Mouse (Mus musculus) urinary bladder, adult 2 months (tissue): Measurements from ENCODE around the gene Gm20873. TPM values are rescaled to one million over a fixed set of nuclear protein-coding genes. Genes with fewer than 3 reads are reported as not detected.
"Not testable (repeated sequence)": the region's sequence is repeated elsewhere in the genome, so short reads cannot be mapped to it uniquely, and the experiment has no call there.

ENCODE experiments used
- DNase-seq: peaks from one replicate; pipeline ENCODE4 v3.0.0; 2022; ENCODE audit warnings: low spot score
- polyA plus RNA-seq: library from polyadenylated mRNA; depleted of rRNA; stranded (reverse); fragments of >200 nt; gene quantifications from 2 replicates; pipeline ENCODE4 v1.2.3, GENCODE M21; 2012; rRNA removed

The Gm20873 gene
- not detected in 2 replicates for polyA plus RNA-seq

GRCm38 (mm10) chrY:6266798-6267197 is at the start of gene Gm20873:
Gene Gm20873, plus strand, starts transcription at chrY:6267098.
- DNase-seq = not testable (repeated sequence)

DNA sequence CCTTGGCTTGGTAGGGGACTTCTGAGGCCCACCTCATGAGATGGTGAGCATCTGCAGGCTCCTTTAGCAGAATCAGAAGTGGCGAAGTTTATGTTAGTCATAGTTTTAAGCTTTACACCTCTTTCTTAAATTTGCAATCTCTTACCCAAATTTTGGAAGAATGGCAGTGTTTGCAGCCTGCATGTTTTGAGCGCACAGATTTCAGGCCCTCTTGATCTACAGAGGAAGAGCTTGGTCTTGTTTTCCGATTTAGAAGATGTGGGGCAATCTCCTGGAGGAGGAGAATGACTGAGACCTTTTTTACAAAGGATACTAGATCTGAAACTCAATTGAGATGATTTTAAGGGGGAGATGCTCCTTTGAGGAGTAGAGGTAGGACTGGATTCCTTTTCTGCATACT is 29.0 kb upstream of the Gm20873 start, which contains the start of gene Gm21746:
Gene Gm21746, minus strand, starts transcription at position 101 of the 400 bp plus-strand sequence.
- not testable (repeated sequence) for DNase-seq

Other genes with a start within 250 kb of the Gm20873 start
- gene Gm21746, start 29.1 kb upstream of the Gm20873 start, polyA plus RNA-seq = not detected in 2 replicates